Mouse (Mus musculus) limb, embryonic 15.5 days (tissue): Measurements from ENCODE around the gene Zfhx3. TPM values are rescaled to one million over a fixed set of nuclear protein-coding genes. Genes with fewer than 3 reads are reported as not detected.

Experiments
- ATAC-seq: fragments of 200-750 bp; cut with Nextera tagmentation; 2 replicates; pipeline ENCODE4 v1.8.0; 2017; ENCODE audit warnings: low read depth, moderate TSS enrichment; ENCODE audit not compliant: insufficient number of reproducible peaks, low FRiP score, low TSS enrichment
- H3K27ac ChIP-seq: fragments of 300-500 bp; sonication (generic); 2 replicates; pipeline ENCODE4 v1.5.1; 2015; ENCODE audit warnings: moderate library complexity, mild to moderate bottlenecking, inconsistent platforms
- H3K27me3 ChIP-seq: fragments of 300-500 bp; sonication (generic); 2 replicates; pipeline ENCODE4 v1.6.1; 2015; ENCODE audit warnings: inconsistent platforms
- H3K36me3 ChIP-seq: fragments of 300-500 bp; sonication (generic); 2 replicates; pipeline ENCODE4 v1.6.1; 2015; ENCODE audit warnings: inconsistent platforms
- H3K4me1 ChIP-seq: fragments of 300-500 bp; sonication (generic); 2 replicates; pipeline ENCODE4 v1.6.1; 2015; ENCODE audit warnings: inconsistent platforms
- H3K4me2 ChIP-seq: fragments of 300-500 bp; sonication (generic); 2 replicates; pipeline ENCODE4 v1.6.1; 2015; ENCODE audit warnings: mild to moderate bottlenecking, inconsistent platforms
- H3K4me3 ChIP-seq: fragments of 300-500 bp; sonication (generic); 2 replicates; pipeline ENCODE4 v1.5.1; 2015; ENCODE audit warnings: mild to moderate bottlenecking, inconsistent platforms
- H3K9ac ChIP-seq: fragments of 300-500 bp; sonication (generic); 2 replicates; pipeline ENCODE4 v1.6.1; 2015; ENCODE audit warnings: inconsistent platforms
- H3K9me3 ChIP-seq: fragments of 300-500 bp; sonication (generic); 2 replicates; pipeline ENCODE4 v1.6.1; 2016; ENCODE audit warnings: inconsistent platforms
- whole genome bisulfite sequencing: fragments of 180-500 bp; shearing (Covaris S2); methylation state at CpG from one replicate; pipeline ENCODE4 v1.1.7; 2015; 5-methylcytosine and 5-hydroxymethylcytosine counted together
- microRNA-seq: library from miRNA; unstranded; fragments of <30 nt; microRNA quantifications from one replicate; pipeline ENCODE4, GENCODE M21; 2016
- polyA plus RNA-seq: library from polyadenylated mRNA; unstranded; fragments of >200 nt; fragmentation: Nextera tagmentation; extraction: Ambion mirVana; gene quantifications from 2 replicates; pipeline ENCODE4 v1.2.1, GENCODE M21; 2015

Zfhx3 gene
- polyA plus RNA-seq, 1 experiment from 2014 or later, result 19.3 TPM

DNA sequence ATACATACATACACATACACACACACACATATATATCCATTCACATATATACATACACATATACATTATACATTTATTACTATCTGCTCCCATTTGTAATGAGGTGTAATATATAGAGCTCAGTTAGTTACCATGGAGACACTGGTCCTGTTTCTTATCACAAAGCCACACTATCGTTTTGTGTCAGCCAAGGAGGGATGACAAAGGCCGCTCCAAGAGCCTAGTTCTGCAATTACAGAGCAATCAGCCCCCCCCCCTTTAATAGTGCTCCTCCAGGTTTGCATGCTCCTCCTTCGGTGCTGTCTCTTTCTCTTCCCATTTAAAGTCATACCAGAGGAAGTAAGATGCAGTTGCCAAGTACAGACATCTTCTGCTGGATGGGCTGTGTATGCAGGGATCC, 1054.9 kb downstream of the Zfhx3 start:
- H3K4me1 ChIP-seq, result no peaks in the 10 kb centered on the region; the same call in 1 of the 2 replicates
- H3K36me3 ChIP-seq, result no peaks in the 10 kb centered on the region
- no peak overlapping the region for H3K4me3 ChIP-seq
- H3K27me3 ChIP-seq, result no peaks in the 10 kb centered on the region
- no peak for ATAC-seq
- H3K27ac ChIP-seq, result no peak overlapping the region
- no peak overlapping the region for H3K9ac ChIP-seq
- no peak overlapping the region for H3K4me2 ChIP-seq
- WGBS, result 55% methylated on average over 3 of the region's 3 CpGs
- H3K9me3 ChIP-seq, result no peaks in the 10 kb centered on the region

DNA sequence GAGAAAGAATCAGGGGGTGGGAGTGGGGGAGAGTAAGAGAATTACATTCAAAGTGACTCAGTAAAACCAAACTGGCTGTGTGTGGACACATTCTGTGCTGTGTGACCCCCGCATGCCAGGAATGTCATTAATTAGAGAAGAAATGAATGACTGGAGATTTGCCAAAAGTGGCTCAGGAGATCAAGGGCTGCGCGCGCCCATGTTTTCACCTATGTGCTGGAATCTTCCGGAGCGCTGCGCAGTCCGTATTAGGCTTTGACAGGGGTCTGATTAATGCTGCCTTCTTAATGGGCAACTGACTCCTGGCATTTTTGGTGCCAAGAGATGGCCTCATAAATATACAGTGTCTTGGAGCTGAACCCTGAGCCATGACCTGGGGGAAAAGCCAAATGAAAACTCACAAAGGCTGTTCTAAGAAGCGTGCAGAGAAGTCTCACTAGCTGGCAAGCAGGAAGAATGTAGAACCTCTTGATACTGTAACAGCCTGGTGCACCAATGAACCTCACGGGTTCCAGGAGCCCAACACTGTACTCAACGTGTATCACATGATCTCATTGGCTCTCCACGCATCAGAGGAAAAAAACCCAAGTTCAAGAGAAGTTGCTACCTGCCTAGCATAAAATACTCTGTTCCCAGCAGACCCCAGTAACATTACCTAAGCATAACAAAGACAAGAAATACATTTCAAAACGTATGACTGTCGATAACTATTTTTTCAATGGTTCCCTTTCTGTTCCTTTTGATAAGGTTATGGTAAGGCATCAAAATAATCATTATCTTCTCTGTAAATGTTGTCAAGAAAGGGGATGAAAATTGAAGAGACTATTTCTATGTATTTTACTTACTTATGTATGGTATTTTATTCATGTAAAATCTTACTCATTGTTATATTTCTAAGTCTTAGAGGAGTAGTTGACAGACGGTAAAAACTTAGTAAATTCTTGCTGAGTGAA, 1057.1 kb downstream of the Zfhx3 start:
- no peak overlapping the region for H3K27ac ChIP-seq
- no peaks in the 10 kb centered on the region; the same call in 1 of the 2 replicates for H3K4me1 ChIP-seq
- no peak overlapping the region for H3K9ac ChIP-seq
- no peaks in the 10 kb centered on the region for H3K9me3 ChIP-seq
- WGBS, result 50% methylated on average over 15 of the region's 15 CpGs
- H3K36me3 ChIP-seq, result no peaks in the 10 kb centered on the region
- no peak for ATAC-seq
- H3K4me2 ChIP-seq, result no peak overlapping the region
- H3K27me3 ChIP-seq, result no peaks in the 10 kb centered on the region
- H3K4me3 ChIP-seq, result no peak overlapping the region

DNA sequence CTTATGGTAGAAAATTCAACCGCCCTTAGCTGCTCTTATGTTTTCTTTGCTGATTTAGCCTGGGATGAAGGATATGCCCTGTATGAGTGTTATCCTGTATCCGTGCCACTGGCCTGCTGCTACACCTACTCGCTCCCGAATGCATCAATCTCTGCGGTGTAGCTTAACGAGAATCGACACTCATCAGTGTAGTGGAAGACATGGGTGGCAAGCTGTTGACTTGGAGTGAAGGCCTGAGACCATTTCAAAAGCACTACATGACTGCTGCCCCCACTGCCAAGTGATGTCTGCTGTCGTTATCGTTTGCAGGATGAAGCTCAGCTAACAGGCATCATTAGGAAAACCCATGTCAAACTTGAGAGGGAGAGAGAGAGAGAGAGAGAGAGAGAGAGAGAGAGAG, 1058.6 kb downstream of the Zfhx3 start:
- H3K9ac ChIP-seq, result no peak overlapping the region
- no peak overlapping the region for H3K4me2 ChIP-seq
- H3K4me1 ChIP-seq, result no peaks in the 10 kb centered on the region; the same call in 1 of the 2 replicates
- H3K36me3 ChIP-seq, result no peaks in the 10 kb centered on the region
- no peaks in the 10 kb centered on the region for H3K27me3 ChIP-seq
- H3K4me3 ChIP-seq, result no peak overlapping the region
- WGBS, result 83% methylated on average over 9 of the region's 9 CpGs
- ATAC-seq, result no peak
- H3K27ac ChIP-seq, result no peak overlapping the region
- H3K9me3 ChIP-seq, result no peaks in the 10 kb centered on the region

DNA sequence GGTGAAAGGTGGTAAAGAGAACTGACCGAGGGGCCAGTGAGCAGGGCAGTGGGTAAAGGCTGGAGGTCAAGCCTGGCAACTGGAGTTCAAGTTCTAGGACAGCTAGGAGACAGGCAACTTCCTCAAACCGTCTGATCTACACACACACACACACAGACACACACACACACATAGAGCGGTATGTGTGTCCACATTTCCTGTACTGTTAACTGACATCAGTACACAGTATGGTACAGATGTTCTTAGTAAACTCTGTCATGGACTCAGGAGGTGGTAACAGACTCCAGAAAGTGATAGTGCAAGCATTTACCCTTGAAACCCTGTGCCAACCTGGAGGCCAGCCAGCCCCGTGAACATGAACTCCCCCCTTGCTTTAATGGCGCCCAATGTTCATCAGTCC, 1059.5 kb downstream of the Zfhx3 start:
- no peaks in the 10 kb centered on the region for H3K36me3 ChIP-seq
- no peak overlapping the region for H3K27ac ChIP-seq
- H3K9me3 ChIP-seq, result no peaks in the 10 kb centered on the region
- WGBS, result 75% methylated on average over 5 of the region's 5 CpGs
- ATAC-seq, result no peak
- H3K27me3 ChIP-seq, result no peaks in the 10 kb centered on the region
- H3K4me3 ChIP-seq, result no peak overlapping the region
- no peak overlapping the region for H3K4me2 ChIP-seq
- H3K4me1 ChIP-seq, result no peaks in the 10 kb centered on the region; the same call in 1 of the 2 replicates
- no peak overlapping the region for H3K9ac ChIP-seq

DNA sequence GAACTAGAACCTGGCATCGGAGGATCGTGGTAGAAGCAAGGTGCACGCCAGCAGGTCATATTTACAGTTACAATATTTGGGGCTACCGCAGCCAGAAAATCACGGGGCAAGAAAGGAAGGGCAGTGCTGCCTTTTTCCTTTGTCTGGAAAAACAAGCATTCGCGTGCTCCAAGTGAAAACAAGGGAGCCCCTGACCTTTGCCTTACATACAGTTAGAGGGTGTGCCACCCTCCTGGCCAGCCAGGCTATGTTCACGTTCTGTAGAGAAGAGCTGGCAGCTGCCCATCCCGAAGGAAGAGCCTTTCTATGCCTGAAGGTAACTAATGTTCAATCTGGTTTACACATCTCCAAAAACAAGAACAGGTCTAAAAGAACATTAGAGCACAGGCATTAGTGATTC, 1064.5 kb downstream of the Zfhx3 start:
- Histone ChIP-seq H3K4me2 (no peak overlapping the region), H3K36me3 (no peaks in the 10 kb centered on the region), H3K9me3 (no peaks in the 10 kb centered on the region), H3K4me3 (no peak overlapping the region), H3K4me1 (no peaks in the 10 kb centered on the region), H3K9ac (no peak overlapping the region), H3K27ac (no peak overlapping the region), H3K27me3 (no peaks in the 10 kb centered on the region)
- no peak for ATAC-seq
- WGBS, result 79% methylated on average over 9 of the region's 9 CpGs

Small RNA genes lying within 50 kb of the gene (microRNA-seq; reads per million reads assigned to microRNA genes)
- not detected for gene Mir3108
